Mouse (Mus musculus) CH12.LX (cell line): Measurements from ENCODE around the gene Foxo4. TPM values are rescaled to one million over a fixed set of nuclear protein-coding genes. Genes with fewer than 3 reads are reported as not detected.
A peak's percentile ranks its signal among the peaks of the same experiment; 100 is the strongest.

Experiments
- DNase-seq: peaks from one replicate; pipeline ENCODE4 v3.0.0-alpha.2; 2013; ENCODE audit errors: extremely low read depth
- H3K27ac ChIP-seq: 2 replicates; pipeline ENCODE4 v1.5.1; 2012; ENCODE audit warnings: low read depth, mild to moderate bottlenecking, control low read depth, moderate library complexity; ENCODE audit not compliant: insufficient read depth
- H3K27me3 ChIP-seq: replicated peaks from 2 replicates; pipeline ENCODE3; 2012; ENCODE audit warnings: inconsistent platforms
- H3K36me3 ChIP-seq, 2 experiments: replicated peaks in 1 of 2; 2 replicates each; pipeline versions ENCODE3 to v1.6.1; 2012; ENCODE audit warnings: inconsistent platforms in 1 of 2, low read length in 1 of 2, mild to moderate bottlenecking in 1 of 2, mixed read lengths in 1 of 2, moderate library complexity in 1 of 2; ENCODE audit not compliant: control insufficient read depth in 1 of 2, insufficient read depth in 1 of 2
- H3K4me1 ChIP-seq, 2 experiments: 2 replicates each; pipeline ENCODE4 v1.6.1; 2012; ENCODE audit warnings: inconsistent platforms in 1 of 2, moderate library complexity in 1 of 2; ENCODE audit not compliant: insufficient read depth in 2 of 2, control insufficient read depth in 1 of 2
- H3K4me2 ChIP-seq: 2 replicates; pipeline ENCODE4 v1.6.1; 2012; ENCODE audit warnings: low read depth, mild to moderate bottlenecking, control low read depth; ENCODE audit not compliant: poor library complexity, insufficient read depth, severe bottlenecking
- H3K4me3 ChIP-seq, 3 experiments: fragments of 150-350 bp in 1 of 3; sonication (generic) in 1 of 3; replicated peaks in 1 of 3; 2 replicates each; pipeline versions ENCODE3 to v1.5.1; 2011 to 2012; ENCODE audit warnings: low read depth in 2 of 3, low read length in 2 of 3, mild to moderate bottlenecking in 2 of 3, moderate library complexity in 2 of 3, control low read depth in 1 of 3, improper control_type of control experiment in 1 of 3, inconsistent platforms in 1 of 3, mixed read lengths in 1 of 3; ENCODE audit not compliant: poor library complexity in 1 of 3
- H3K79me2 ChIP-seq: replicated peaks from 2 replicates; pipeline ENCODE4 v1.6.1; 2012; ENCODE audit warnings: mild to moderate bottlenecking, moderate library complexity; ENCODE audit not compliant: control insufficient read depth, poor library complexity, insufficient read depth, severe bottlenecking; ENCODE audit errors: extremely low read depth
- H3K9ac ChIP-seq: 2 replicates; pipeline ENCODE4 v1.6.1; 2012; ENCODE audit warnings: low read depth, mild to moderate bottlenecking, control low read depth, moderate library complexity; ENCODE audit not compliant: insufficient read depth
- H3K9me3 ChIP-seq: replicated peaks from 2 replicates; pipeline ENCODE3; 2012; ENCODE audit warnings: low read length, inconsistent platforms, mixed read lengths
- BHLHE40 ChIP-seq: IDR thresholded peaks from 2 replicates; pipeline ENCODE4 v1.6.1; 2011; ENCODE audit warnings: mild to moderate bottlenecking, low read depth, low read length, improper control_type of control experiment
- CHD1 ChIP-seq: IDR thresholded peaks from 2 replicates; pipeline ENCODE4 v1.6.1; 2012; ENCODE audit warnings: low read depth, low read length, improper control_type of control experiment, inconsistent platforms
- CHD2 ChIP-seq: IDR thresholded peaks from 2 replicates; pipeline ENCODE4 v1.6.1; 2011; ENCODE audit warnings: low read length, improper control_type of control experiment
- E2F4 ChIP-seq: IDR thresholded peaks from 2 replicates; pipeline ENCODE4 v1.6.1; 2011; ENCODE audit warnings: low read depth, low read length, improper control_type of control experiment; ENCODE audit not compliant: insufficient replicate concordance
- ELF1 ChIP-seq: IDR thresholded peaks from 2 replicates; pipeline ENCODE4 v1.6.1; 2014; ENCODE audit warnings: low read depth, mild to moderate bottlenecking, inconsistent platforms, low read length, improper control_type of control experiment
- EP300 ChIP-seq: IDR thresholded peaks from 2 replicates; pipeline ENCODE4 v1.6.1; 2011; ENCODE audit warnings: low read length, improper control_type of control experiment
- ETS1 ChIP-seq: conservative IDR thresholded peaks from 2 replicates; pipeline ENCODE4 v1.6.1; 2012; ENCODE audit warnings: low read depth, mild to moderate bottlenecking, inconsistent platforms, low read length, improper control_type of control experiment, moderate library complexity
- GABPA ChIP-seq: IDR thresholded peaks from 2 replicates; pipeline ENCODE4 v1.6.1; 2012; ENCODE audit warnings: low read depth, low read length, improper control_type of control experiment, inconsistent platforms; ENCODE audit not compliant: insufficient replicate concordance
- HCFC1 ChIP-seq: IDR thresholded peaks from 2 replicates; pipeline ENCODE4 v1.6.1; 2012; ENCODE audit warnings: low read depth, mild to moderate bottlenecking, inconsistent platforms, low read length, improper control_type of control experiment
- JUND ChIP-seq: conservative IDR thresholded peaks from 2 replicates; pipeline ENCODE4 v1.6.1; 2011; ENCODE audit warnings: low read depth, low read length, improper control_type of control experiment
- KAT2A ChIP-seq: IDR thresholded peaks from 2 replicates; pipeline ENCODE4 v1.6.1; 2012; ENCODE audit warnings: low read length, improper control_type of control experiment, inconsistent platforms; ENCODE audit not compliant: insufficient replicate concordance
- MAFK ChIP-seq: IDR thresholded peaks from 2 replicates; pipeline ENCODE4 v1.6.1; 2011; ENCODE audit warnings: low read length, improper control_type of control experiment; ENCODE audit not compliant: insufficient replicate concordance
- MAX ChIP-seq: IDR thresholded peaks from 2 replicates; pipeline ENCODE4 v1.6.1; 2011; ENCODE audit warnings: low read length, improper control_type of control experiment
- MAZ ChIP-seq: IDR thresholded peaks from 2 replicates; pipeline ENCODE4 v1.6.1; 2012; ENCODE audit warnings: low read depth, mild to moderate bottlenecking, inconsistent platforms, low read length, improper control_type of control experiment, moderate library complexity
- MEF2A ChIP-seq: IDR thresholded peaks from 2 replicates; pipeline ENCODE4 v1.6.1; 2014; ENCODE audit warnings: low read depth, mild to moderate bottlenecking, inconsistent platforms, low read length, improper control_type of control experiment, borderline replicate concordance
- MXI1 ChIP-seq: IDR thresholded peaks from 2 replicates; pipeline ENCODE4 v1.6.1; 2011; ENCODE audit warnings: mild to moderate bottlenecking, low read depth, low read length, improper control_type of control experiment
- MYC ChIP-seq: IDR thresholded peaks from 2 replicates; pipeline ENCODE4 v1.6.1; 2011; ENCODE audit warnings: low read depth, mild to moderate bottlenecking, improper control_type of control experiment, low read length
- NELFE ChIP-seq: IDR thresholded peaks from 2 replicates; pipeline ENCODE4 v1.6.1; 2011; ENCODE audit warnings: low read depth, low read length, improper control_type of control experiment
- NRF1 ChIP-seq: IDR thresholded peaks from 2 replicates; pipeline ENCODE4 v1.6.1; 2014; ENCODE audit warnings: low read depth, mild to moderate bottlenecking, inconsistent platforms, low read length, improper control_type of control experiment, moderate library complexity
- POLR2A ChIP-seq: IDR thresholded peaks from 2 replicates; pipeline ENCODE4 v1.6.1; 2011; ENCODE audit warnings: low read depth, mild to moderate bottlenecking, improper control_type of control experiment, low read length
- RAD21 ChIP-seq: IDR thresholded peaks from 2 replicates; pipeline ENCODE4 v1.6.1; 2011; ENCODE audit warnings: low read depth, mild to moderate bottlenecking, low read length, improper control_type of control experiment, moderate library complexity
- RCOR1 ChIP-seq: conservative IDR thresholded peaks from 2 replicates; pipeline ENCODE4 v1.6.1; 2012; ENCODE audit warnings: low read depth, mild to moderate bottlenecking, inconsistent platforms, low read length, improper control_type of control experiment
- SMC3 ChIP-seq: IDR thresholded peaks from 2 replicates; pipeline ENCODE4 v1.6.1; 2011; ENCODE audit warnings: low read depth, low read length, improper control_type of control experiment
- TCF12 ChIP-seq: IDR thresholded peaks from 2 replicates; pipeline ENCODE4 v1.6.1; 2014; ENCODE audit warnings: low read depth, mild to moderate bottlenecking, inconsistent platforms, low read length, improper control_type of control experiment
- UBTF ChIP-seq: IDR thresholded peaks from 2 replicates; pipeline ENCODE4 v1.6.1; 2012; ENCODE audit warnings: low read depth, mild to moderate bottlenecking, inconsistent platforms, low read length, improper control_type of control experiment, moderate library complexity
- USF2 ChIP-seq: conservative IDR thresholded peaks from 2 replicates; pipeline ENCODE4 v1.6.1; 2011; ENCODE audit warnings: low read depth, low read length, improper control_type of control experiment
- ZC3H11A ChIP-seq: IDR thresholded peaks from 2 replicates; pipeline ENCODE4 v1.6.1; 2012; ENCODE audit warnings: low read depth, mild to moderate bottlenecking, inconsistent platforms, low read length, improper control_type of control experiment
- ZMIZ1 ChIP-seq: IDR thresholded peaks from 2 replicates; pipeline ENCODE4 v1.6.1; 2012; ENCODE audit warnings: low read depth, mild to moderate bottlenecking, inconsistent platforms, low read length, improper control_type of control experiment
- ZNF384 ChIP-seq: IDR thresholded peaks from 2 replicates; pipeline ENCODE4 v1.6.1; 2012; ENCODE audit warnings: low read depth, low read length, improper control_type of control experiment, inconsistent platforms
- dilution Hi-C: fragments of 300-500 bp; cut with MboI; formaldehyde crosslinking; loops from 2 replicates; pipeline ENCODE4 v1.14.3; 2020; ENCODE audit warnings: low sequenced_read_pairs; ENCODE audit not compliant: extremely low pct_unique_long_range_greater_than_20kb, extremely low pct_ligation_motif_present
- in situ Hi-C: fragments of 300-500 bp; cut with MboI; formaldehyde crosslinking; loops from 3 replicates; pipeline ENCODE4 v1.14.3; 2019; ENCODE audit warnings: low sequenced_read_pairs, low pct_ligation_motif_present, low pct_unique_long_range_greater_than_20kb, mixed read lengths
- polyA plus RNA-seq: library from polyadenylated mRNA; unstranded; fragments of >175 nt; gene quantifications from 2 replicates; pipeline ENCODE4 v1.2.1, GENCODE M21; 2012; ENCODE audit warnings: low read depth; ENCODE audit not compliant: insufficient read length
- total RNA-seq, 2 experiments: library from RNA; depleted of rRNA; stranded (reverse); fragments of 300-350 nt in 1 of 2; fragments of >200 nt in 1 of 2; gene quantifications; 2 replicates each; pipeline ENCODE4 v1.2.3; 2012 to 2014

Gene Foxo4
- total and polyA plus RNA-seq, 3 experiments: 8.2 to 10.5 (median 9.0) TPM

DNA sequence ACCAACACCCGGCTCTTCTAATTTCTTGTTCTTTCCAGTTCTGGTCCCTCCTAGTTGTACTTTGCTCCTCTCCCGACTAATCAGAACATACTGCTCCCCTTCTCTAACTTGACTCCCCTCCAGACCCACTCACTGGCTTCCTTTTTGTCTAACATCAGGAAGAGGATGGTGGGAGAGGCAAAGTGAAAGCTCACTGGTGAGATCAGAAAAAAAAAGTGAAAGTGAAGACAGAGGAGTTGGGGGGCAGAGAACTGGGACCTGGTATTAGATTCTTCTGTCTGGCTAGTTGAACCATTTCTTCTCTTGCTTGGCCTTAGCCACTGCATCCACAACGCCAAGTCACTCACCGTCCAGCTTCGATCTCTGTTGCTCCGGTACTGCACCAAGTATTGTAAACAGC lies 12.3 kb downstream of the Foxo4 start:
- Histone ChIP-seq H3K27me3 (no peaks in the 10 kb centered on the region), H3K4me1 (peaks cover 2 to 48% of the 10 kb centered on the region in 2 experiments; a peak in 2 of 4 replicates), H3K4me2 (peak overlapping the region; percentile 92), H3K4me3 (peak overlapping the region; percentile 64 to 88 (median 82)), H3K9ac (peak overlapping the region; percentile 97), H3K79me2 (peaks cover 30% of the 10 kb centered on the region), H3K27ac (no peak overlapping the region; the same call in 1 of the 2 replicates), H3K36me3 (peaks cover 34 to 46% of the 10 kb centered on the region in 2 experiments), H3K9me3 (no peaks in the 10 kb centered on the region)
- dilution Hi-C loops: no loop called here
- in situ Hi-C loops: no loop called here
- DNase-seq: no peak
- no peak for TF ChIP-seq GABPA
- TF ChIP-seq HCFC1: no peak
- no peak for TF ChIP-seq UBTF
- no peak for TF ChIP-seq SMC3
- TF ChIP-seq NRF1: no peak
- TF ChIP-seq MAX: no peak
- TF ChIP-seq TCF12: no peak
- TF ChIP-seq ZC3H11A: no peak
- TF ChIP-seq ELF1: no peak
- TF ChIP-seq POLR2A: no peak
- TF ChIP-seq, all 38 proteins: peak for 0

GRCm38 (mm10) chrX:101268025-101268754 lies 13.9 kb downstream of the Foxo4 start, which contains the start of gene Il2rg:
TSS of gene Il2rg (minus strand) at chrX:101268255.
- in situ Hi-C loops (no loop called here), dilution Hi-C loops (no loop called here)
- no peaks in the 10 kb centered on the region for H3K9me3 ChIP-seq
- no peaks in the 10 kb centered on the region for H3K27me3 ChIP-seq
- peaks cover 28% of the 10 kb centered on the region for H3K79me2 ChIP-seq
- DNase-seq: peak; percentile 89
- H3K4me2 ChIP-seq: peak within 1 kb of the TSS; percentile 92
- peak within 1 kb of the TSS; percentile 96 for H3K27ac ChIP-seq
- peak within 1 kb of the TSS; percentile 64 to 88 (median 82) for H3K4me3 ChIP-seq
- peaks cover 2 to 46% of the 10 kb centered on the region in 2 experiments; a peak in 2 of 4 replicates for H3K4me1 ChIP-seq
- H3K9ac ChIP-seq: peak within 1 kb of the TSS; percentile 97
- H3K36me3 ChIP-seq: peaks cover 26 to 32% of the 10 kb centered on the region in 2 experiments
- peak; percentile 51; the same call in 1 of the 2 replicates for TF ChIP-seq HCFC1
- TF ChIP-seq MAX: peak; percentile 30; the same call in 1 of the 2 replicates
- TF ChIP-seq MAZ: peak; percentile 81; the same call in 1 of the 2 replicates
- TF ChIP-seq MAFK: no peak
- TF ChIP-seq E2F4: no peak
- TF ChIP-seq CHD2: peak; percentile 83
- TF ChIP-seq GABPA: no peak
- TF ChIP-seq ELF1: 0 out of 2 replicates have a peak, but pooled peaks have one; percentile 22
- peak; percentile 75 for TF ChIP-seq ETS1
- peak; percentile 61 for TF ChIP-seq NELFE
- 0 out of 2 replicates have a peak, but pooled peaks have one; percentile 42 for TF ChIP-seq KAT2A
- TF ChIP-seq ZNF384: no peak
- peak; percentile 85 for TF ChIP-seq MYC
- TF ChIP-seq USF2: no peak
- 0 out of 2 replicates have a peak, but pooled peaks have one; percentile 52 for TF ChIP-seq TCF12
- TF ChIP-seq RCOR1: 0 out of 2 replicates have a peak, but pooled peaks have one; percentile 55
- TF ChIP-seq JUND: peak; percentile 61
- peak; percentile 77 for TF ChIP-seq MEF2A
- peak; percentile 34; the same call in 1 of the 2 replicates for TF ChIP-seq MXI1
- no peak for TF ChIP-seq CHD1
- TF ChIP-seq RAD21: no peak
- TF ChIP-seq UBTF: no peak
- no peak for TF ChIP-seq ZC3H11A
- peak; percentile 70 for TF ChIP-seq EP300
- TF ChIP-seq ZMIZ1: no peak
- 0 out of 2 replicates have a peak, but pooled peaks have one; percentile 18 for TF ChIP-seq BHLHE40
- no peak for TF ChIP-seq SMC3
